Mouse (Mus musculus): ENCODE results near the gene Frem2. TPM values are rescaled to one million over a fixed set of nuclear protein-coding genes. Genes with fewer than 3 reads are reported as not detected.

The Frem2 gene
- polyA plus RNA-seq, 1 experiment from 2014 or later: 4.8 TPM

DNA sequence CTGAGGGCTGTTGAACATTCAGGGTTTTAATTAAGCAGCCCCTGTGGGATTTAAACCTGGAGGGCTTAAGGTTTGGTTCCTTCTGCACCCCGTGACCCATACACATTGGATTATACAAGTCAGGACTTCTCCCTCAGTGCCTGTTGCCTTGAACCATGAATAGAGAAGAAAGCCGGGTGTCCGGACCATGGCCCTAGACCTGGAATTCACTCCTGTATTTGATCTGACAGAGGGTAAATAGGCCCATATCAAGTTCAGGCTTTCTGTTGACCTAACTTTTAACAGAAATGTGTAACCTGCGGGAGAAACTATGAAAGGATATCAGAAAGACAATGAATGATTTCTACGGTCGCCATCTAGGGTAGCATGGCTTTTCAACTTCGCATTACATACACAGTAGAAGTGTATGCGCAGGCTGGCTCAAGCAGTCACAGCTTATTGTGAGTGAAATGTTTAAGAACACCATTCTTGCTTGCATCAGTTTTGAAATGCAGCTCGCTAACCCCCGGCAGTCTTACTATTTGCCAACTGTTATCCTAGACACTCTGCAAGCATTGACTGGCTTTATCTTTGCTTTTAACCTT, 77.9 kb downstream of the Frem2 start:
- Histone ChIP-seq H3K27ac (no peak overlapping the region), H3K4me3 (no peak overlapping the region), H3K9me3 (no peaks in the 10 kb centered on the region), H3K4me1 (no peaks in the 10 kb centered on the region), H3K36me3 (no peaks in the 10 kb centered on the region), H3K27me3 (no peaks in the 10 kb centered on the region), H3K9ac (no peak overlapping the region), H3K4me2 (no peak overlapping the region)
- ATAC-seq (ENCODE audit: insufficient number of reproducible peaks, insufficient read depth, low FRiP score, low TSS enrichment, low read depth): no peak
- WGBS: 69% methylated on average over 10 of the region's 10 CpGs

DNA sequence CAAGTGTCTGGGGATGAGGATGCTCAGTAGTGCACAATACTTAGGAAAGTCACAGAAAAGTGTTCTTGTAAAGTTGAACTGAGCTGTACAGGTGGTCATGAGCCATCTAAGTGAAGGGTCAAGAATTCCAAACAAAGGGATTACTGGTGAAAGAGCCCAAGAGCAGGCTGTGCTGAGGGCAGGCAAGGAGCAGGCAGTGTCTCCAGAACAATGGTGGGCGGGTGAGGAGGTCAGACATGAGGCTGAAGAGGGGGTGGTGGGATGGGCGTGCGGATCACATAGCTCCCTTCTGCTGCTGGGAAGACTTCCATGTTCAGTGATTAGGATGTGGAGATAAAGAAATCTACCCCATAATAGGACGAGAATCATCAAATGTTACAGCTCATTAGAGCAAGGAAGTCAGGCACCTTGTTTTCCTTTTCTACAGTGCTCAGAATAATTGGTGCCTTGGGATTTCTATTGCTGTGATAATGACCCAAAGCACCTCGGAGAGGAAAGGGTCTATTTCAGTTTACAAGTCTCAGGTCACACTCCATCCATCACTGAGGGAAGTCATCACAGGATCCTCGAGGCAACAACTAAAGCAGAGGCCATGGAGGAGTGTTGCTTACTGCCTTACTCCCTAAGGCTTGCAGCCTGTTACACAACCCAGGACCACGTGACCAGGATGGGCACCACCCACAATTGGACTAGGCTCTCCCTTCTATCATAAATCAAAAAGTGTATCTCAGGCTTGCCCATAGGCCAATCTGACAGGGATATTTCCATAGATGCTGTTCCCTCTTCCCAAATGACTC, 80.6 kb downstream of the Frem2 start:
- no peaks in the 10 kb centered on the region for H3K27me3 ChIP-seq
- no peak overlapping the region for H3K4me3 ChIP-seq
- H3K27ac ChIP-seq: no peak overlapping the region
- no peak for ATAC-seq (ENCODE audit: insufficient number of reproducible peaks, insufficient read depth, low FRiP score, low TSS enrichment, low read depth)
- no peaks in the 10 kb centered on the region for H3K9me3 ChIP-seq
- no peak overlapping the region for H3K4me2 ChIP-seq
- H3K36me3 ChIP-seq: no peaks in the 10 kb centered on the region
- H3K9ac ChIP-seq: no peak overlapping the region
- H3K4me1 ChIP-seq: no peaks in the 10 kb centered on the region
- 55% methylated on average over 7 of the region's 7 CpGs for WGBS

- H3K27me3 ChIP-seq: no peaks in the 10 kb centered on the region
- H3K9me3 ChIP-seq: no peaks in the 10 kb centered on the region
- WGBS: 79% methylated on average over 9 of the region's 9 CpGs
- no peaks in the 10 kb centered on the region for H3K36me3 ChIP-seq
- no peak overlapping the region for H3K4me2 ChIP-seq
- no peaks in the 10 kb centered on the region for H3K4me1 ChIP-seq
- no peak for ATAC-seq (ENCODE audit: insufficient number of reproducible peaks, insufficient read depth, low FRiP score, low TSS enrichment, low read depth)
- H3K27ac ChIP-seq: no peak overlapping the region
- no peak overlapping the region for H3K4me3 ChIP-seq
- H3K9ac ChIP-seq: no peak overlapping the region
Measured at GRCm38 (mm10) chr3:53574123-53574522, 83.0 kb downstream of the Frem2 start.

DNA sequence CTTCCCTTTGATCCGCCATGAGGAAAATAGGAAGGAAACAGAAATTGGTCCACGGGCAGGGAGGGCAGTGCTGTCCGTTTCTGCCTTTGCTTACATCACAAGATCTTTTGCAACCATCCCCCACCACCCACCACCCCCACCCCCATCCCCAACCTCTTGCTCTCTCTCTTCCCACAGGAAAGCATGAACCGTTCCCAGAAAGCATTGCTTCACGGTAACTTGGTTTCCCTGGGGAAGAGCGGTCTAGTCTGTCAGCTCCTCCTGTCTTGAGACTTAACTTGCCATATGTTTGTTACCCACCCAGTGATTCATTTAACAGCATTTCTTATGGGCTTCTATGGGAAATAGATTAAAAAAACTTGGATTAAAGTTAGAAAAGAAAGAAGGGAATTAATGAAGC, 85.5 kb downstream of the Frem2 start:
- WGBS: 67% methylated on average over 6 of the region's 6 CpGs

GRCm38 (mm10) chr3:53564521-53564920, 92.6 kb downstream of the Frem2 start:
- no peak for ATAC-seq (ENCODE audit: insufficient number of reproducible peaks, insufficient read depth, low FRiP score, low TSS enrichment, low read depth)
- no peak overlapping the region for H3K4me3 ChIP-seq
- H3K9me3 ChIP-seq: no peaks in the 10 kb centered on the region
- H3K9ac ChIP-seq: no peak overlapping the region
- H3K27ac ChIP-seq: no peak overlapping the region
- no peaks in the 10 kb centered on the region for H3K27me3 ChIP-seq
- peaks cover 16% of the 10 kb centered on the region for H3K4me1 ChIP-seq
- 48% methylated on average over 7 of the region's 7 CpGs for WGBS
- H3K4me2 ChIP-seq: no peak overlapping the region
- H3K36me3 ChIP-seq: no peaks in the 10 kb centered on the region

More for the DNA sequence above, 85.5 kb downstream of the Frem2 start:
- no peak overlapping the region for H3K9ac ChIP-seq
- no peaks in the 10 kb centered on the region for H3K27me3 ChIP-seq
- no peaks in the 10 kb centered on the region for H3K4me1 ChIP-seq
- ATAC-seq (ENCODE audit: insufficient number of reproducible peaks, insufficient read depth, low FRiP score, low TSS enrichment, low read depth): no peak
- H3K4me3 ChIP-seq: no peak overlapping the region
- H3K36me3 ChIP-seq: no peaks in the 10 kb centered on the region
- no peak overlapping the region for H3K27ac ChIP-seq
- H3K4me2 ChIP-seq: no peak overlapping the region
- H3K9me3 ChIP-seq: no peaks in the 10 kb centered on the region

GRCm38 (mm10) chr3:53563746-53564145, 93.4 kb downstream of the Frem2 start:
- no peak overlapping the region for H3K4me3 ChIP-seq
- WGBS: 61% methylated on average over 7 of the region's 7 CpGs

DNA sequence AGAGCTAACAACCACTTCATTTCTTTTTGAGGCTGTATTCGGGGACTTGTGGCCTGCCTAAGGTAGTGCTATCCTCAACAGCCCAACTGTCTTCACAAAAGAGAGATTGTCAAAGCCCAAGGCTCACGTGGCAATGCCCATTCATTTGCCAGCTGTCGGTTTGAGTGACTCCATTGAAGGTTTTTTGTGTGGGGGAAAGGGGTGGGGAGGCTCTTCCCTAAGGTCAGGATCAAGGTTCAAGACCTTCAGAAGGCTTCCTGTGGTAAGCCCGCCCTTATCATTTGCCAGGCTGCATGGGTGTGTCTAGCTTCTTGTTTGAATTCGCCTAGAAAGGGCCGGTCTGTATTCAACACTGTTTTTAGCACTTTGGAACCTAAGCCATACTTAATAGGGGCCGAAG, 95.3 kb downstream of the Frem2 start:
- Histone ChIP-seq H3K4me3 (no peak overlapping the region), H3K4me1 (peaks cover 16% of the 10 kb centered on the region), H3K9me3 (no peaks in the 10 kb centered on the region), H3K4me2 (no peak overlapping the region), H3K36me3 (no peaks in the 10 kb centered on the region), H3K27me3 (no peaks in the 10 kb centered on the region), H3K9ac (no peak overlapping the region), H3K27ac (no peak overlapping the region)
- ATAC-seq (ENCODE audit: insufficient number of reproducible peaks, insufficient read depth, low FRiP score, low TSS enrichment, low read depth): no peak
- WGBS: 52% methylated on average over 7 of the region's 7 CpGs

More at GRCm38 (mm10) chr3:53563746-53564145, 93.4 kb downstream of the Frem2 start:
- Histone ChIP-seq H3K27ac (no peak overlapping the region), H3K27me3 (no peaks in the 10 kb centered on the region), H3K36me3 (no peaks in the 10 kb centered on the region), H3K4me2 (no peak overlapping the region), H3K9ac (no peak overlapping the region), H3K9me3 (no peaks in the 10 kb centered on the region), H3K4me1 (peaks cover 16% of the 10 kb centered on the region)
- ATAC-seq (ENCODE audit: insufficient number of reproducible peaks, insufficient read depth, low FRiP score, low TSS enrichment, low read depth): no peak

DNA sequence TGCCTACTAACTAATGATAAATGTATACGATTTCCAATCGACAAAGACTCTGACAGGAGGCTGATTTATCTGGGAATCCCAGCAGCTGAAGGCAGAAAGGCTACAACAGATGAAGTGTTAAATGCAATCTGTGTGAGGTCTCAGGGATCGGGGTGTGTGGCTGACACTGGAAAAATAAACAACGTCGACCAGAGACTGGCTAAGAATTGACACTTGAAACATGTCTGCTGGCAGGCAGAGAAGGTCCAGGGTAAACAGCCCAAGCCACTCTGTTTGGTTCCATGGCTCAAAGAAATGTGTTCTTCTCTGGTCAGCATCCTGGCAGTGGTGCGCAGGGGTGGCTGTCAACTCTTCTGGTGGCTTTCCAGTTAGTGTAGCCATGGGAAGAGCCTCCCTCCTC, 98.1 kb downstream of the Frem2 start:
- H3K27ac ChIP-seq: no peak overlapping the region
- H3K4me2 ChIP-seq: no peak overlapping the region
- no peak for ATAC-seq (ENCODE audit: insufficient number of reproducible peaks, insufficient read depth, low FRiP score, low TSS enrichment, low read depth)
- no peaks in the 10 kb centered on the region for H3K27me3 ChIP-seq
- no peaks in the 10 kb centered on the region for H3K36me3 ChIP-seq
- H3K9ac ChIP-seq: no peak overlapping the region
- peaks cover 8% of the 10 kb centered on the region for H3K4me1 ChIP-seq
- no peaks in the 10 kb centered on the region for H3K9me3 ChIP-seq
- 74% methylated on average over 6 of the region's 6 CpGs for WGBS
- H3K4me3 ChIP-seq: no peak overlapping the region

GRCm38 (mm10) chr3:53558230-53558629, 98.9 kb downstream of the Frem2 start:
- no peaks in the 10 kb centered on the region for H3K27me3 ChIP-seq
- no peak for ATAC-seq (ENCODE audit: insufficient number of reproducible peaks, insufficient read depth, low FRiP score, low TSS enrichment, low read depth)

DNA sequence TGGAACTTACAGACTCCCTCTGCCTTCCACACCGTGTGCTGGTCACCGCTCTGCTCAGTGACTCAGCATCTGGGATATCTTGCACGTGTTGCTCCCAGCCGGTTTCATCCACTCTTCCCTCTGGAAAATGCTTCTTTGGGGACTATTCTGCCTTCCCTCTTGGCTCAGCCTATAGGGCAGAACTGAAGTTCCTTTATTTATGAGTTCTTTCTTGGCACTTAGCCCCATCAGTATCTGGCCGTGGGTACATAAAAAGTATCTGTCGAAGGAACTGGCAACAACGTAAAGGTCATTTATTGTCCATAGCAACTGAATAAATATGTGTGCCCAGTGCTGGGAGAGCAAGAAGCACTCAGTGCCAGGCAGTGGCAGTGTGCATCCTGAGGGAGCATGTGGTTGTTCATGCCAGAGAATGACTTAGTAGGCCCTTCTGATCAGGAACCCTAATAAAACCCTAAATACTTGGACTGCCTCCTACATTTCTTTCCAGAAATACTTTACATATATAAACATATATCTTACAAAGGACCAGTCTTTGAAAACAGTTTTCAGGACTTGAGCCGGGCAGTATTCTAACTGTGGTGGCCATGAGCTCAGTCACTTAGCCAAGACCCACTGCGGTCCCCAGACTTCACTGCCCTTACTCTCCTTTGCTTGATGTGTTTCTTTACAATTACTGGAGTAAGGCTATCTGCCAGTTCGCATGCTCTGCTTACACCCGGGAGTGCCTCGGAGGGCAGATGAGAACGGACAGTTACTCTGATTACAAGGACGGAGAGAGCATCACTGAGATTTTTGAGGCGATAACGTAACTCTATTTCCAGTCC, 99.6 kb downstream of the Frem2 start:
- 86% methylated on average over 16 of the region's 16 CpGs for WGBS
- no peaks in the 10 kb centered on the region for H3K36me3 ChIP-seq
- H3K4me1 ChIP-seq: peaks cover 4% of the 10 kb centered on the region; the same call in 1 of the 2 replicates
- no peaks in the 10 kb centered on the region for H3K27me3 ChIP-seq
- no peak overlapping the region for H3K4me2 ChIP-seq
- no peak overlapping the region for H3K4me3 ChIP-seq
- ATAC-seq (ENCODE audit: insufficient number of reproducible peaks, insufficient read depth, low FRiP score, low TSS enrichment, low read depth): no peak
- no peak overlapping the region for H3K9ac ChIP-seq
- H3K27ac ChIP-seq: no peak overlapping the region
- no peaks in the 10 kb centered on the region for H3K9me3 ChIP-seq

More at GRCm38 (mm10) chr3:53558230-53558629, 98.9 kb downstream of the Frem2 start:
- no peak overlapping the region for H3K4me2 ChIP-seq
- H3K36me3 ChIP-seq: no peaks in the 10 kb centered on the region
- H3K4me1 ChIP-seq: peaks cover 4% of the 10 kb centered on the region; the same call in 1 of the 2 replicates
- no peak overlapping the region for H3K27ac ChIP-seq
- H3K9ac ChIP-seq: no peak overlapping the region
- no peaks in the 10 kb centered on the region for H3K9me3 ChIP-seq
- H3K4me3 ChIP-seq: no peak overlapping the region
- 81% methylated on average over 9 of the region's 9 CpGs for WGBS

GRCm38 (mm10) chr3:53555031-53555952, 101.9 kb downstream of the Frem2 start:
- Histone ChIP-seq H3K4me3 (no peak overlapping the region), H3K36me3 (no peaks in the 10 kb centered on the region), H3K9me3 (no peaks in the 10 kb centered on the region), H3K4me2 (no peak overlapping the region), H3K27ac (no peak overlapping the region), H3K9ac (no peak overlapping the region), H3K27me3 (no peaks in the 10 kb centered on the region), H3K4me1 (no peaks in the 10 kb centered on the region)
- no peak for ATAC-seq (ENCODE audit: insufficient number of reproducible peaks, insufficient read depth, low FRiP score, low TSS enrichment, low read depth)
- WGBS: 59% methylated on average over 10 of the region's 10 CpGs

All from embryonic facial prominence, embryonic 13.5 days (tissue).